Comparison of ENCODE assay signal across 8 mouse cellular contexts in genomic region chr1:134037172-134037571, GRCm38 (mm10). TPM values are rescaled to one million over a fixed set of nuclear protein-coding genes. Genes with fewer than 3 reads are reported as not detected.
DNase-seq lines count a peak whose midpoint lies in the region; ATAC-seq and TF ChIP-seq lines count a peak whose summit lies in the region.

TSS of gene Fmod (plus strand) at chr1:134037254.

- WGBS in midbrain, embryonic 15.5 days, result 50% methylated on average over 9 of the region's 9 CpGs
- 46% methylated on average over 9 of the region's 9 CpGs for WGBS in midbrain, embryonic 10.5 days
- WGBS in kidney, postnatal 0 days, result 25% methylated on average over 9 of the region's 9 CpGs
- WGBS in neural tube, embryonic 15.5 days, result 42% methylated on average over 9 of the region's 9 CpGs

- TF ChIP-seq CTCF in kidney, postnatal 0 days (IDR thresholded peaks at IDR 0.05; ENCODE audit: low read depth), result no peak

- no peaks in the 10 kb centered on the region for H3K9me3 ChIP-seq in midbrain, embryonic 15.5 days
- H3K9me3 ChIP-seq in midbrain, embryonic 10.5 days (replicated peaks), result no peaks in the 10 kb centered on the region
- no peaks in the 10 kb centered on the region for H3K9me3 ChIP-seq in kidney, postnatal 0 days (replicated peaks; ENCODE audit: low read length)
- no peaks in the 10 kb centered on the region for H3K9me3 ChIP-seq in neural tube, embryonic 15.5 days (replicated peaks)

- no peak for DNase-seq in adrenal gland, postnatal 4 days (ENCODE audit: low spot score in 2 of 2)
- no peak for DNase-seq in adrenal gland, postnatal 36 days
- no peak for DNase-seq in midbrain, embryonic 10.5 days (ENCODE audit: low spot score)
- DNase-seq in kidney, postnatal 0 days (ENCODE audit: low spot score), result peak; percentile 64
- no peak for DNase-seq in cerebellum, adult 11-12 months
- DNase-seq in urinary bladder, postnatal 25 days (ENCODE audit: low spot score), result no peak

- no peak within 1 kb of the TSS for H3K9ac ChIP-seq in midbrain, embryonic 15.5 days
- H3K9ac ChIP-seq in kidney, postnatal 0 days (ENCODE audit: low read depth, low read length), result 0 out of 2 replicates have a peak within 1 kb of the TSS, but pooled peaks have one; percentile 4
- H3K9ac ChIP-seq in neural tube, embryonic 15.5 days (replicated peaks), result no peak within 1 kb of the TSS

- no peaks in the 10 kb centered on the region for H3K27me3 ChIP-seq in midbrain, embryonic 15.5 days (replicated peaks)
- H3K27me3 ChIP-seq in midbrain, embryonic 10.5 days (ENCODE audit: low read depth, poor library complexity, severe bottlenecking), result no peaks in the 10 kb centered on the region
- no peaks in the 10 kb centered on the region for H3K27me3 ChIP-seq in kidney, postnatal 0 days (ENCODE audit: insufficient read depth, low read length)
- H3K27me3 ChIP-seq in neural tube, embryonic 15.5 days (replicated peaks), result no peaks in the 10 kb centered on the region

- ATAC-seq in midbrain, embryonic 15.5 days (replicated peaks), result no peak
- peak; percentile 40; the same call in 1 of the 2 replicates for ATAC-seq in kidney, postnatal 0 days (replicated peaks; ENCODE audit: low FRiP score, low read depth)
- ATAC-seq in neural tube, embryonic 15.5 days (ENCODE audit: low FRiP score), result no peak

- no peaks in the 10 kb centered on the region for H3K4me1 ChIP-seq in midbrain, embryonic 15.5 days
- peaks cover 8% of the 10 kb centered on the region for H3K4me1 ChIP-seq in midbrain, embryonic 10.5 days
- H3K4me1 ChIP-seq in kidney, postnatal 0 days (replicated peaks; ENCODE audit: insufficient read depth, low read length), result 0 out of 2 replicates have a peak, but pooled peaks cover 9% of the 10 kb centered on the region
- H3K4me1 ChIP-seq in neural tube, embryonic 15.5 days, result peaks cover 9% of the 10 kb centered on the region; the same call in 1 of the 2 replicates

- no peaks in the 10 kb centered on the region for H3K36me3 ChIP-seq in midbrain, embryonic 15.5 days (replicated peaks)
- H3K36me3 ChIP-seq in midbrain, embryonic 10.5 days, result no peaks in the 10 kb centered on the region
- H3K36me3 ChIP-seq in kidney, postnatal 0 days (ENCODE audit: insufficient read depth, low read length), result no peaks in the 10 kb centered on the region
- H3K36me3 ChIP-seq in neural tube, embryonic 15.5 days, result no peaks in the 10 kb centered on the region

- no peak within 1 kb of the TSS for H3K27ac ChIP-seq in midbrain, embryonic 15.5 days
- no peak within 1 kb of the TSS for H3K27ac ChIP-seq in midbrain, embryonic 10.5 days (replicated peaks)
- H3K27ac ChIP-seq in kidney, postnatal 0 days, result peak within 1 kb of the TSS; percentile 25; the same call in 1 of the 2 replicates
- no peak within 1 kb of the TSS for H3K27ac ChIP-seq in neural tube, embryonic 15.5 days (replicated peaks)

- H3K4me2 ChIP-seq in midbrain, embryonic 15.5 days, result no peak within 1 kb of the TSS
- H3K4me2 ChIP-seq in kidney, postnatal 0 days (ENCODE audit: low read length), result peak within 1 kb of the TSS; percentile 42
- H3K4me2 ChIP-seq in neural tube, embryonic 15.5 days, result no peak within 1 kb of the TSS

- H3K4me3 ChIP-seq in midbrain, embryonic 15.5 days, result no peak within 1 kb of the TSS
- H3K4me3 ChIP-seq in midbrain, embryonic 10.5 days, result no peak within 1 kb of the TSS
- H3K4me3 ChIP-seq in kidney, postnatal 0 days (replicated peaks; ENCODE audit: low read depth, low read length), result no peak within 1 kb of the TSS
- no peak within 1 kb of the TSS for H3K4me3 ChIP-seq in neural tube, embryonic 15.5 days (replicated peaks)

RNA-seq across cellular contexts. Expression of gene Fmod, which starts in this region (rescaled TPM):
- 10 to 100 TPM; 18.5 to 28.1 TPM for total RNA-seq in adrenal gland, postnatal 4 days (2021)
- 1 to 10 TPM; 9.3 to 9.8 TPM for total RNA-seq in adrenal gland, postnatal 36 days (2021)
- polyA plus RNA-seq in midbrain, embryonic 15.5 days (2015; fragmentation: Nextera tagmentation; extraction: Ambion mirVana), result 15.2 and 21.1 TPM in 2 replicates
- polyA plus RNA-seq in midbrain, embryonic 10.5 days (2016; fragmentation: Nextera tagmentation; extraction: Ambion mirVana), result 2.8 and 6.5 TPM in 2 replicates
- polyA plus RNA-seq in kidney, postnatal 0 days (2015; fragmentation: Nextera tagmentation; extraction: Ambion mirVana), result 7.8 and 9.4 TPM in 2 replicates
- polyA plus RNA-seq in neural tube, embryonic 15.5 days (2015; fragmentation: Nextera tagmentation; extraction: Ambion mirVana), result 14.5 and 14.6 TPM in 2 replicates
